Mouse (Mus musculus) brain, embryonic 14.5 days (tissue): ENCODE results near the gene Hyal2.

Experiments
- CTCF ChIP-seq: fragments of 200-500 bp; IDR thresholded peaks from 2 replicates; pipeline ENCODE4 v1.5.1; 2012; ENCODE audit warnings: inconsistent platforms, mild to moderate bottlenecking, moderate library complexity, borderline replicate concordance; ENCODE audit not compliant: insufficient read depth, insufficient read length; ENCODE audit errors: extremely low read depth
- POLR2A ChIP-seq: fragments of 200-500 bp; IDR thresholded peaks from 2 replicates; pipeline ENCODE4 v1.6.1; 2012; ENCODE audit warnings: mild to moderate bottlenecking, inconsistent platforms, borderline replicate concordance; ENCODE audit not compliant: poor library complexity, insufficient read depth, insufficient read length, severe bottlenecking; ENCODE audit errors: extremely low read depth

GRCm38 (mm10) chr9:107598385-107598784 is 30.6 kb downstream of the Hyal2 start:
- no peak for TF ChIP-seq POLR2A
- no peak for TF ChIP-seq CTCF
